Mouse (Mus musculus): ENCODE results near the gene Aldh1b1. TPM values are rescaled to one million over a fixed set of nuclear protein-coding genes. Genes with fewer than 3 reads are reported as not detected.

The Aldh1b1 gene
- 14.3 and 40.4 TPM in 2 replicates for polyA plus RNA-seq (2012)

GRCm38 (mm10) chr4:45798964-45799363 lies at the start of gene Aldh1b1:
Gene Aldh1b1, plus strand, starts transcription at chr4:45799022.

GRCm38 (mm10) chr4:45826275-45827040 lies 27.6 kb downstream of the Aldh1b1 start, which contains the start of gene Igfbpl1:
Gene Igfbpl1, minus strand, starts transcription at chr4:45826923.

GRCm38 (mm10) chr4:45848109-45848824 lies 49.4 kb downstream of the Aldh1b1 start, which contains the start of gene Stra6l:
Gene Stra6l, plus strand, starts transcription at chr4:45848664.

Other genes with a start within 250 kb of the Aldh1b1 start
- not detected in 2 replicates for gene Igfbpl1, start 27.9 kb downstream of the Aldh1b1 start, polyA plus RNA-seq (2012)
- not detected in 2 replicates for gene Stra6l, start 49.6 kb downstream of the Aldh1b1 start, polyA plus RNA-seq (2012)
- 0.06 and 0.11 TPM in 2 replicates for gene Ccdc180, start 91.3 kb downstream of the Aldh1b1 start, polyA plus RNA-seq (2012)
- 2.4 and 2.5 TPM in 2 replicates for gene Tdrd7, start 166.3 kb downstream of the Aldh1b1 start, polyA plus RNA-seq (2012)
- 0.43 and 0.47 TPM in 2 replicates for gene Tmod1, start 239.9 kb downstream of the Aldh1b1 start, polyA plus RNA-seq (2012)